Comparison of ENCODE assay signal across 24 mouse cellular contexts in the genomic region with DNA sequence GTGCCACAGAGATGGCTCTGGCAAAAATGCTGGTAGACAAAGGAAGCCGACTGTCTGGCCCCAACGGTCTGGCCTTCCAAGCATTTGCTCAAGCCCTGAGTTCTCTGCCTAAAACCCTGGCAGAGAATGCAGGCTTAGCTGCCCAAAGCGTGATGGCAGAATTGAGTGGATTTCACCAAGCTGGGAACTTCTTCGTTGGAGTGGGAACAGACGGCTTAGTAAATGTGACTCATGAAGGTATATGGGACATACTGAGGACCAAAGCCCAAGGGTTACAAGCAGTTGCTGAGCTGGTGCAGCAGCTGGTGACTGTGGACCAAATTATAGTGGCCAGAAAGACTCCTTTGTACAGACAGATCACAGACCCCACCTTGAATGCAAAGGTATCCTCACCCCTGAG. TPM values are rescaled to one million over a fixed set of nuclear protein-coding genes. Genes with fewer than 3 reads are reported as not detected.
"Had no signal": no experiment of that assay in that cellular context is flagged by ENCODE, and none has a peak within 500 bp of the region (broad histone marks: within the 10 kb centered on the region; RNA-seq: fewer than 3 reads in every experiment).

No protein-coding gene starts in this region.

- H3K36me3 ChIP-seq: lung, embryonic 15.5 days; midbrain, embryonic 13.5 days; midbrain, embryonic 15.5 days; neural tube, embryonic 12.5 days; stomach, embryonic 15.5 days had no signal

- H3K4me3 ChIP-seq: lung, embryonic 15.5 days; megakaryocyte, embryonic 14.5 days; midbrain, embryonic 13.5 days; midbrain, embryonic 15.5 days; neural tube, embryonic 12.5 days; stomach, embryonic 15.5 days had no signal

- H3K27me3 ChIP-seq: lung, embryonic 15.5 days; megakaryocyte, embryonic 14.5 days; midbrain, embryonic 13.5 days; midbrain, embryonic 15.5 days; neural tube, embryonic 12.5 days; stomach, embryonic 15.5 days had no signal

- H3K4me2 ChIP-seq: lung, embryonic 15.5 days; midbrain, embryonic 11.5 days; midbrain, embryonic 13.5 days; midbrain, embryonic 15.5 days; neural tube, embryonic 12.5 days; stomach, embryonic 15.5 days had no signal

- H3K27ac ChIP-seq: lung, embryonic 15.5 days; macrophage; midbrain, embryonic 13.5 days; midbrain, embryonic 15.5 days; neural tube, embryonic 12.5 days; stomach, embryonic 15.5 days; stomach, postnatal 0 days had no signal

- ATAC-seq: liver, postnatal 0 days; lung, postnatal 0 days; midbrain, embryonic 13.5 days; midbrain, embryonic 15.5 days had no signal

- H3K9ac ChIP-seq: liver, postnatal 0 days; lung, embryonic 15.5 days; midbrain, embryonic 13.5 days; midbrain, embryonic 15.5 days; neural tube, embryonic 12.5 days; stomach, embryonic 15.5 days had no signal

- H3K9me3 ChIP-seq: lung, embryonic 15.5 days; midbrain, embryonic 13.5 days; midbrain, embryonic 15.5 days; stomach, embryonic 15.5 days had no signal

- H3K4me1 ChIP-seq: lung, embryonic 15.5 days; midbrain, embryonic 13.5 days; midbrain, embryonic 15.5 days; neural tube, embryonic 12.5 days; stomach, embryonic 15.5 days had no signal

- DNase-seq: liver, postnatal 0 days; lung, adult 2 months; lung, postnatal 14 days; lung, postnatal 36 days; right cerebral cortex, postnatal 14 days; thymus, adult 2 months; thymus, postnatal 25 days; thymus, postnatal 4 days had no signal

RNA-seq across cellular contexts. Expression of gene Cct8l1, which starts 1.7 kb away (rescaled TPM):
- total RNA-seq: megakaryocyte progenitor cell, adult 5-6 weeks; midbrain, postnatal 0 days; monocyte, adult 5-6 weeks; neutrophil, adult 5-6 weeks had no signal
- polyA plus RNA-seq: liver, postnatal 0 days; lung, adult 2 months; lung, embryonic 15.5 days; lung, postnatal 0 days; macrophage; midbrain, embryonic 11.5 days; midbrain, embryonic 15.5 days; midbrain, postnatal 0 days; neural tube, embryonic 14.5 days; spleen, adult 2 months; stomach, embryonic 15.5 days had no signal
